Mouse (Mus musculus): ENCODE results near the gene Sgta. TPM values are rescaled to one million over a fixed set of nuclear protein-coding genes. Genes with fewer than 3 reads are reported as not detected.

Gene Sgta
- polyA plus RNA-seq, 1 experiment from 2014 or later = 269 TPM

DNA sequence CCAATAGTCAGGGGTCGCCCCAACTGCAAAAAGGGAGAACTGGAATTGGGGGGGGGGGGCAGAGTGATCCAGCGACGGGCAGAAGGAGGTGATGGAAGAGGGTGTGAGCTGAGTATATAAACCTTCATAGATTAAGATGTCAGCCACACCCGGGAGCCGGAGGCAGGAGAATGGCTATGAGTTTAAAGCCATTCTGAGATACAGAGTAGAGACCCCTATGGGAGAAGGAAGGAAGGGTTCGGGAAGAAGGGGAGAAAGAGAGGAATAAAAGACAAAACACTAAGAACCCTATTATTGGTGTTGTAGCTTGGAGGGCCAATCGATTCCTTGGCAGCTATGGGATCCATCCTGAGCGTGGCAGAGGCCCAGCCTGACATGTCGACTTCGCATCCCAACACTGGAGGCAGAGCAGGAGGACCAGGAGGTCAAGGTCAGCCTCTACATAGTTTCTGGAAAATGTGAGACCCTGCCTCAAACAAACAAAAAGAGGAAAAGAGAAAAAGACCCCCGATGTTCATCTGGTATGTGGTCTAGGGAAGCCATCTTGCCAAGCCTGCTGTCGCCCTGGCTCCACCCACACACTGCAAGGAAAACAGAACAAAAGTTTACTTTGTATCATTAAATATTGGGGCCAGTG, 34.2 kb downstream of the Sgta start, which contains the start of gene Diras1:
Diras1 (minus strand) TSS at position 24 of the 637 bp plus-strand sequence.
- Histone ChIP-seq H3K27ac (no peak within 1 kb of the TSS), H3K9me3 (replicated peaks) (no peaks in the 10 kb centered on the region), H3K4me2 (replicated peaks) (peak within 1 kb of the TSS; percentile 78), H3K4me3 (peak within 1 kb of the TSS; percentile 46), H3K36me3 (peaks cover 13% of the 10 kb centered on the region; the same call in 1 of the 2 replicates), H3K4me1 (peaks cover 12% of the 10 kb centered on the region), H3K9ac (peak within 1 kb of the TSS; percentile 70), H3K27me3 (peaks cover 45% of the 10 kb centered on the region)
- ATAC-seq (ENCODE audit: low FRiP score) = no peak
- 54% methylated on average over 11 of the region's 12 CpGs for WGBS

GRCm38 (mm10) chr10:81025047-81025621, 34.8 kb downstream of the Sgta start:
- H3K4me2 ChIP-seq (replicated peaks) = peak overlapping the region; percentile 78
- 0 out of 2 replicates have a peak, but pooled peaks cover 7% of the 10 kb centered on the region for H3K36me3 ChIP-seq
- H3K9ac ChIP-seq = peak overlapping the region; percentile 70
- no peaks in the 10 kb centered on the region for H3K9me3 ChIP-seq (replicated peaks)
- H3K27ac ChIP-seq = no peak overlapping the region
- peaks cover 12% of the 10 kb centered on the region for H3K4me1 ChIP-seq
- WGBS = 2% methylated on average over 41 of the region's 43 CpGs
- peak; percentile 53 for ATAC-seq (ENCODE audit: low FRiP score)
- H3K4me3 ChIP-seq = peak overlapping the region; percentile 46
- peaks cover 45% of the 10 kb centered on the region for H3K27me3 ChIP-seq

GRCm38 (mm10) chr10:81024346-81024937, 35.5 kb downstream of the Sgta start:
- peaks cover 45% of the 10 kb centered on the region for H3K27me3 ChIP-seq
- H3K4me2 ChIP-seq (replicated peaks) = peak overlapping the region; percentile 78
- H3K36me3 ChIP-seq = no peaks in the 10 kb centered on the region; the same call in 1 of the 2 replicates
- no peaks in the 10 kb centered on the region for H3K9me3 ChIP-seq (replicated peaks)
- peak; percentile 34; the same call in 1 of the 2 replicates for ATAC-seq (ENCODE audit: low FRiP score)
- H3K4me3 ChIP-seq = peak overlapping the region; percentile 46
- WGBS = 74% methylated on average over 5 of the region's 5 CpGs
- peaks cover 12% of the 10 kb centered on the region for H3K4me1 ChIP-seq
- H3K9ac ChIP-seq = peak overlapping the region; percentile 70
- H3K27ac ChIP-seq = no peak overlapping the region

DNA sequence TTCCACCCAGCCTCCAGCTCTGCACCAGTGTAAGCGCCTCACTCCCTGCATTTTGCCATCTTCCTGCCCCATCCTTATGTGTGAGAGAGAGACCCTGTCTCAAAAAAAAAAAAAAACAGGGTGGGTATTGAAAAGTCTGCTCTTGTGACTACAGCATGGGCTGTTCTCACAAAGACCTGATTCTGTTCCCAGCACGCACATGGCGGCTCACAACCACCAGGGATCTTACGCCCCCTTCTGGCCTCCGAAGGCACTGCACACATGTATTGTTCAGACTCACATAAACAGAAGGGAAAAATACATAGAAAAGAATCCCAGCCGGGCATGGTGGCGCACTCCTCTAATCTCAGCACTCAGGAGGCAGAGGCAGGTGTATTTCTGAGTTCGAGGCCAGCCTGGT, 37.2 kb downstream of the Sgta start:
- Histone ChIP-seq H3K36me3 (no peaks in the 10 kb centered on the region; the same call in 1 of the 2 replicates), H3K4me3 (no peak overlapping the region), H3K9ac (no peak overlapping the region), H3K4me1 (peaks cover 9% of the 10 kb centered on the region), H3K27ac (no peak overlapping the region), H3K9me3 (replicated peaks) (no peaks in the 10 kb centered on the region), H3K27me3 (peaks cover 45% of the 10 kb centered on the region), H3K4me2 (replicated peaks) (no peak overlapping the region)
- WGBS = 68% methylated on average over 8 of the region's 8 CpGs
- ATAC-seq (ENCODE audit: low FRiP score) = no peak

- ATAC-seq (ENCODE audit: low FRiP score) = no peak
- no peaks in the 10 kb centered on the region; the same call in 1 of the 2 replicates for H3K36me3 ChIP-seq
- H3K27me3 ChIP-seq = peaks cover 45% of the 10 kb centered on the region
- 20% methylated on average over 26 of the region's 26 CpGs for WGBS
- H3K27ac ChIP-seq = no peak overlapping the region
- peaks cover 9% of the 10 kb centered on the region for H3K4me1 ChIP-seq
- no peaks in the 10 kb centered on the region for H3K9me3 ChIP-seq (replicated peaks)
- H3K4me2 ChIP-seq (replicated peaks) = peak overlapping the region; percentile 22; the same call in 1 of the 2 replicates
- H3K9ac ChIP-seq = no peak overlapping the region
- no peak overlapping the region for H3K4me3 ChIP-seq
Measured at GRCm38 (mm10) chr10:81021547-81022110, 38.4 kb downstream of the Sgta start.

- no peak overlapping the region for H3K4me2 ChIP-seq (replicated peaks)
- H3K36me3 ChIP-seq = no peaks in the 10 kb centered on the region; the same call in 1 of the 2 replicates
- H3K4me1 ChIP-seq = peaks cover 7% of the 10 kb centered on the region
- no peak for ATAC-seq (ENCODE audit: low FRiP score)
- H3K27ac ChIP-seq = no peak overlapping the region
- 43% methylated on average over 2 of the region's 2 CpGs for WGBS
- H3K27me3 ChIP-seq = peaks cover 38% of the 10 kb centered on the region
- 0 out of 2 replicates have a peak overlapping the region, but pooled peaks have one; percentile 18 for H3K9ac ChIP-seq
- no peak overlapping the region for H3K4me3 ChIP-seq
- no peaks in the 10 kb centered on the region for H3K9me3 ChIP-seq (replicated peaks)
Measured at GRCm38 (mm10) chr10:81020207-81020606, 39.8 kb downstream of the Sgta start.

- no peak overlapping the region for H3K4me3 ChIP-seq
- H3K4me2 ChIP-seq (replicated peaks) = no peak overlapping the region
- H3K9me3 ChIP-seq (replicated peaks) = no peaks in the 10 kb centered on the region
- H3K27me3 ChIP-seq = peaks cover 34% of the 10 kb centered on the region
- 77% methylated on average over 6 of the region's 6 CpGs for WGBS
- H3K9ac ChIP-seq = peak overlapping the region; percentile 8; the same call in 1 of the 2 replicates
- H3K27ac ChIP-seq = no peak overlapping the region
- ATAC-seq (ENCODE audit: low FRiP score) = no peak
- H3K36me3 ChIP-seq = no peaks in the 10 kb centered on the region; the same call in 1 of the 2 replicates
- H3K4me1 ChIP-seq = peaks cover 2% of the 10 kb centered on the region; the same call in 1 of the 2 replicates
Measured at GRCm38 (mm10) chr10:81019687-81020086, 40.3 kb downstream of the Sgta start.

DNA sequence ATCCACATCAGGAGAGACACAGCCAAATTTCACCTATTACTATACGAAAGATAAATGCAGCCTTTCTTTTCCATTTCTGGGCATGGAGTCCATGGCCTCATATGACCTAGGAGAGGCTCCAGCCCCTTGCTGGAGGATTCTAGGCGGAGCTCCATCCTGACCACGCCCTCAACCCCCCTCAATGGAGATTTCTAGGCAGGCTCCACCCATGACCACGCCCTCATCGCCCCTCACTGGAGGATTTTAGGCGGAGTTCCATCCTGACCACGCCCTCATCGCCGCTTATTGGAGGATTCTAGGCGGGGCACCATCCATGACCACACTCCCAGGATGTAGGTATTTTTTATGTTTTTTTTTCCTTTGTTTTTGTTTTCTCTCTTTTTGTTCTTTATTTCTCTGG, 41.7 kb downstream of the Sgta start:
- Histone ChIP-seq H3K4me2 (replicated peaks) (no peak overlapping the region), H3K9ac (no peak overlapping the region), H3K27me3 (peaks cover 20% of the 10 kb centered on the region), H3K9me3 (replicated peaks) (no peaks in the 10 kb centered on the region), H3K27ac (no peak overlapping the region), H3K36me3 (no peaks in the 10 kb centered on the region; the same call in 1 of the 2 replicates), H3K4me1 (peaks cover 3% of the 10 kb centered on the region; the same call in 1 of the 2 replicates), H3K4me3 (no peak overlapping the region)
- 38% methylated on average over 10 of the region's 10 CpGs for WGBS
- ATAC-seq (ENCODE audit: low FRiP score) = no peak

DNA sequence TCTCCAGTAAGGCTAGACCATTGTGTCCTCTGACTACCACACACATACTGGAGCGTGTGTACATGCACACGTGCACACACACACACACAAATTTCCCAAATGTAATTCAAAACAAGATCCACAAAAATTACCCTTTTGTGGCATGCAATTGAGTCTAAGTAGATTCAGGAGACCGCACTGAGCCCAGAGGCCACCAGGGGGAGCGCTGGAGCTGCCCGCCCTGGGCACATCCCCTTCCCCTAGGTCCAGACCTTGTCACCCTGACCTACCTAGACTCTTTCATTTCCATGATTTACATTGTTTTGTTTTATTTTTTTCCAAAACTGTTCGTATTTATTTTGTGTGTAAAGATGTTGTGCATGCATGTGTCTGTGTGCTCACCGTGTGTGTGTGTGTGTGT, 43.3 kb downstream of the Sgta start:
- no peak overlapping the region for H3K4me3 ChIP-seq
- H3K4me2 ChIP-seq (replicated peaks) = no peak overlapping the region
- no peak overlapping the region for H3K9ac ChIP-seq
- peaks cover 5% of the 10 kb centered on the region for H3K27me3 ChIP-seq
- H3K27ac ChIP-seq = no peak overlapping the region
- H3K4me1 ChIP-seq = peaks cover 3% of the 10 kb centered on the region; the same call in 1 of the 2 replicates
- WGBS = 9% methylated on average over 7 of the region's 7 CpGs
- no peak for ATAC-seq (ENCODE audit: low FRiP score)
- no peaks in the 10 kb centered on the region for H3K9me3 ChIP-seq (replicated peaks)
- H3K36me3 ChIP-seq = no peaks in the 10 kb centered on the region; the same call in 1 of the 2 replicates

- no peak overlapping the region for H3K27ac ChIP-seq
- no peaks in the 10 kb centered on the region; the same call in 1 of the 2 replicates for H3K36me3 ChIP-seq
- ATAC-seq (ENCODE audit: low FRiP score) = no peak
- H3K4me3 ChIP-seq = no peak overlapping the region
- no peak overlapping the region for H3K9ac ChIP-seq
- no peak overlapping the region for H3K4me2 ChIP-seq (replicated peaks)
- no peaks in the 10 kb centered on the region for H3K9me3 ChIP-seq (replicated peaks)
- peaks cover 3% of the 10 kb centered on the region; the same call in 1 of the 2 replicates for H3K4me1 ChIP-seq
- no peaks in the 10 kb centered on the region for H3K27me3 ChIP-seq
- 87% methylated on average over 2 of the region's 2 CpGs for WGBS
Measured at GRCm38 (mm10) chr10:81015666-81016065, 44.3 kb downstream of the Sgta start.

DNA sequence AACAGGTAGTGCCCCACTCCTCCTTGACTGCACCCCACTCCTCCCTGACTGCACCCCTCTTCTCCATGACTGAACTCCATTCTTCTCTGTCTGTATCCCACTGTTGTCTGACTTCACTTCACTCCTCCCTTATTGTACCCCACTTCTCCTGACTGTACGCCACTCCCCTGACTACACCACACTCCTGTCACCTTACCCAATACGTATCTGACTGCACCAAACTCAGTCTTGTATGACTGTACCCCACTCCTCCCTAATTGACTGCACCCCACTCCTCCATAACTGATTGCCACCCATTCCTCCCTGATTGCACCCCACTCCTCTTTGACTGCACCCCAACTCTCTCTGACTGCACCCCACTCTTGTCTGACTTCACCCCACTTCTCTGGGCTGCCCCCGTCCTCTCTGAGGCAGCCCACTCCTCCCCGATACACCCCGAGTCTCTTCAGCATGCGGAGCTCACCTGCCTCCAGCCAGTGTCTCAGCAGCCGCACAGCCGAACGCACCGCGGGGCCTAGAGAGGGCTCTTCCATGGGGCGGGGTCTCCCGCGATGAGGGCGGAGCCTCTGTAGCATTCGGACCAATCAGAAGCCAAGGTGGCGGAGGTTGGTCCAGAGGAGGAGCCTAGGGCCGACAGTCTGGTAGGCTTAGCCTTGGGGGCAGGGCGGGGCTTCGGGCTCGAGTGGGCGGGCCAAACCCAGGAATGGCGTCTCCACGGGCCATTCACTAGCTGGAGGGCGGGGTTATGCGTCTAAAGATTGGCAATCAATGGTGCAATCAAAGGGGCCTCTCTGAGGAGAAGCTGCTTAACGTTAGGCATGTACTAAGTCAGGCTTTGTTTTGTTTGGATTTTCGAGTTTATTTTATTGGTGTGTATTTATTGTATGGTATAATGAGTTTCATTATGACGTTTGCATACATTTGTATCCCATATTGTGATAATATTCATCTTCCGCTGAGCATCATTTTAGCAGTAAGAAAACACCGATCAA, 45.3 kb downstream of the Sgta start, which contains the start of gene Gng7:
Gng7 (minus strand) TSS at position 553 of the 992 bp plus-strand sequence.
- no peaks in the 10 kb centered on the region; the same call in 1 of the 2 replicates for H3K36me3 ChIP-seq
- 10% methylated on average over 31 of the region's 31 CpGs for WGBS
- H3K4me2 ChIP-seq (replicated peaks) = peak within 1 kb of the TSS; percentile 65
- peaks cover 3% of the 10 kb centered on the region; the same call in 1 of the 2 replicates for H3K4me1 ChIP-seq
- H3K27ac ChIP-seq = 0 out of 2 replicates have a peak within 1 kb of the TSS, but pooled peaks have one; percentile 30
- H3K9me3 ChIP-seq (replicated peaks) = no peaks in the 10 kb centered on the region
- peak; percentile 96 for ATAC-seq (ENCODE audit: low FRiP score)
- H3K4me3 ChIP-seq = peak within 1 kb of the TSS; percentile 39
- H3K9ac ChIP-seq = peak within 1 kb of the TSS; percentile 65
- no peaks in the 10 kb centered on the region for H3K27me3 ChIP-seq
